Mouse (Mus musculus) MEL (cell line): ENCODE measurements around the gene Dlg2. TPM values are rescaled to one million over a fixed set of nuclear protein-coding genes. Genes with fewer than 3 reads are reported as not detected.

ENCODE experiments used
- DNase-seq: peaks from one replicate; pipeline ENCODE4 v3.0.0; 2011; ENCODE audit warnings: low read depth, low spot score
- H3K27ac ChIP-seq: 2 replicates; pipeline ENCODE4 v1.5.1; 2012; ENCODE audit warnings: low read depth, mild to moderate bottlenecking, control low read depth, low read length, moderate library complexity; ENCODE audit not compliant: control insufficient read depth
- H3K27me3 ChIP-seq, 2 experiments: fragments of 150-350 bp in 1 of 2; sonication (generic) in 1 of 2; 2 replicates each; pipeline ENCODE4 v1.6.1; 2012; ENCODE audit warnings: low read length in 2 of 2, mild to moderate bottlenecking in 2 of 2, improper control_type of control experiment in 1 of 2, moderate library complexity in 1 of 2; ENCODE audit not compliant: insufficient read depth in 2 of 2, control insufficient read depth in 1 of 2
- H3K36me3 ChIP-seq, 2 experiments: 2 replicates each; pipeline ENCODE4 v1.6.1; 2012 to 2014; ENCODE audit warnings: low read length in 2 of 2, improper control_type of control experiment in 1 of 2, inconsistent platforms in 1 of 2, mild to moderate bottlenecking in 1 of 2; ENCODE audit not compliant: insufficient read depth in 2 of 2, control insufficient read depth in 1 of 2
- H3K4me1 ChIP-seq, 2 experiments: fragments of 150-350 bp in 1 of 2; sonication (generic) in 1 of 2; 2 replicates each; pipeline ENCODE4 v1.6.1; 2012; ENCODE audit warnings: low read length in 2 of 2, improper control_type of control experiment in 1 of 2, mild to moderate bottlenecking in 1 of 2; ENCODE audit not compliant: insufficient read depth in 2 of 2, control insufficient read depth in 1 of 2
- H3K4me3 ChIP-seq, 2 experiments: fragments of 150-350 bp in 1 of 2; sonication (generic) in 1 of 2; 2 replicates each; pipeline ENCODE4 v1.5.1; 2012; ENCODE audit warnings: low read depth in 2 of 2, low read length in 2 of 2, mild to moderate bottlenecking in 2 of 2, moderate library complexity in 2 of 2, control low read depth in 1 of 2, improper control_type of control experiment in 1 of 2; ENCODE audit not compliant: control insufficient read depth in 1 of 2, insufficient read depth in 1 of 2
- H3K79me2 ChIP-seq: 2 replicates; pipeline ENCODE4 v1.6.1; 2012; ENCODE audit warnings: mild to moderate bottlenecking, low read length, moderate library complexity; ENCODE audit not compliant: control insufficient read depth, poor library complexity, insufficient read depth
- H3K9ac ChIP-seq: 2 replicates; pipeline ENCODE4 v1.6.1; 2012; ENCODE audit warnings: low read depth, mild to moderate bottlenecking, control low read depth, low read length, moderate library complexity; ENCODE audit not compliant: control insufficient read depth, poor library complexity, severe bottlenecking
- H3K9me3 ChIP-seq: fragments of 150-350 bp; sonication (generic); replicated peaks from 2 replicates; pipeline ENCODE4 v1.6.1; 2012; ENCODE audit warnings: mild to moderate bottlenecking, low read length, improper control_type of control experiment, moderate library complexity; ENCODE audit not compliant: insufficient read depth
- BHLHE40 ChIP-seq: IDR thresholded peaks from 2 replicates; pipeline ENCODE4 v1.6.1; 2012; ENCODE audit warnings: low read depth, mild to moderate bottlenecking, inconsistent platforms, low read length, improper control_type of control experiment, borderline replicate concordance
- CHD1 ChIP-seq: IDR thresholded peaks from 2 replicates; pipeline ENCODE4 v1.6.1; 2012; ENCODE audit warnings: low read depth, mild to moderate bottlenecking, inconsistent platforms, low read length, improper control_type of control experiment
- E2F4 ChIP-seq: IDR thresholded peaks from 2 replicates; pipeline ENCODE4 v1.6.1; 2011; ENCODE audit warnings: low read depth, low read length, improper control_type of control experiment, borderline replicate concordance
- EP300 ChIP-seq, 2 experiments: IDR thresholded peaks; 2 replicates each; pipeline ENCODE4 v1.6.1; 2011; ENCODE audit warnings: improper control_type of control experiment in 2 of 2, low read length in 2 of 2, low read depth in 1 of 2, mild to moderate bottlenecking in 1 of 2
- ETS1 ChIP-seq: IDR thresholded peaks from 2 replicates; pipeline ENCODE4 v1.6.1; 2012; ENCODE audit warnings: low read depth, mild to moderate bottlenecking, inconsistent platforms, low read length, improper control_type of control experiment, moderate library complexity
- GABPA ChIP-seq: IDR thresholded peaks from 2 replicates; pipeline ENCODE4 v1.6.1; 2012; ENCODE audit warnings: low read depth, mild to moderate bottlenecking, inconsistent platforms, low read length, improper control_type of control experiment, moderate library complexity
- MAFK ChIP-seq: IDR thresholded peaks from 2 replicates; pipeline ENCODE4 v1.6.1; 2011; ENCODE audit warnings: low read depth, mild to moderate bottlenecking, low read length, improper control_type of control experiment, borderline replicate concordance
- MAZ ChIP-seq: IDR thresholded peaks from 2 replicates; pipeline ENCODE4 v1.6.1; 2012; ENCODE audit warnings: low read depth, mild to moderate bottlenecking, inconsistent platforms, low read length, improper control_type of control experiment
- MEF2A ChIP-seq: IDR thresholded peaks from 2 replicates; pipeline ENCODE4 v1.6.1; 2014; ENCODE audit warnings: low read depth, mild to moderate bottlenecking, inconsistent platforms, low read length, improper control_type of control experiment; ENCODE audit not compliant: poor library complexity, insufficient replicate concordance, severe bottlenecking; ENCODE audit errors: extremely low read depth
- MXI1 ChIP-seq: IDR thresholded peaks from 2 replicates; pipeline ENCODE4 v1.6.1; 2011; ENCODE audit warnings: mild to moderate bottlenecking, low read depth, low read length, improper control_type of control experiment
- MYB ChIP-seq: IDR thresholded peaks from 2 replicates; pipeline ENCODE4 v1.6.1; 2011; ENCODE audit warnings: mild to moderate bottlenecking, low read depth, low read length, improper control_type of control experiment
- NELFE ChIP-seq: IDR thresholded peaks from 2 replicates; pipeline ENCODE4 v1.6.1; 2011; ENCODE audit warnings: low read depth, low read length, improper control_type of control experiment
- POLR2A ChIP-seq, 2 experiments: IDR thresholded peaks; 2 replicates each; pipeline ENCODE4 v1.6.1; 2011 to 2012; ENCODE audit warnings: low read length in 2 of 2, mild to moderate bottlenecking in 2 of 2, control low read depth in 1 of 2, improper control_type of control experiment in 1 of 2, low read depth in 1 of 2, moderate library complexity in 1 of 2; ENCODE audit not compliant: control insufficient read depth in 1 of 2, insufficient read depth in 1 of 2, poor library complexity in 1 of 2
- TCF12 ChIP-seq: IDR thresholded peaks from 2 replicates; pipeline ENCODE4 v1.6.1; 2014; ENCODE audit warnings: low read depth, mild to moderate bottlenecking, inconsistent platforms, low read length, improper control_type of control experiment, moderate library complexity
- UBTF ChIP-seq: IDR thresholded peaks from 2 replicates; pipeline ENCODE4 v1.6.1; 2012; ENCODE audit warnings: low read depth, mild to moderate bottlenecking, inconsistent platforms, low read length, improper control_type of control experiment, moderate library complexity, borderline replicate concordance; ENCODE audit not compliant: insufficient read depth
- ZKSCAN1 ChIP-seq: IDR thresholded peaks from 2 replicates; pipeline ENCODE4 v1.6.1; 2012; ENCODE audit warnings: low read depth, mild to moderate bottlenecking, inconsistent platforms, low read length, improper control_type of control experiment, moderate library complexity
- ZMIZ1 ChIP-seq: IDR thresholded peaks from 2 replicates; pipeline ENCODE4 v1.6.1; 2012; ENCODE audit warnings: low read depth, mild to moderate bottlenecking, inconsistent platforms, low read length, improper control_type of control experiment, moderate library complexity
- ZNF384 ChIP-seq: IDR thresholded peaks from 2 replicates; pipeline ENCODE4 v1.6.1; 2012; ENCODE audit warnings: low read depth, mild to moderate bottlenecking, inconsistent platforms, low read length, improper control_type of control experiment
- polyA plus RNA-seq, 2 experiments: library from polyadenylated mRNA; stranded (reverse) in 1 of 2; unstranded in 1 of 2; fragments of >175 nt in 1 of 2; fragments of >200 nt in 1 of 2; gene quantifications; 2 replicates each; pipeline versions ENCODE4 v1.2.1 to v1.2.4; 2012; ENCODE audit warnings: low replicate concordance in 2 of 2, low read depth in 1 of 2; ENCODE audit not compliant: insufficient read length in 2 of 2, insufficient read depth in 1 of 2, missing spikeins in 1 of 2
- total RNA-seq: library from RNA; depleted of rRNA; stranded (reverse); fragments of 300-350 nt; gene quantifications from 2 replicates; pipeline ENCODE4 v1.2.3, GENCODE M21; 2012

Gene Dlg2
- total and polyA plus RNA-seq, 3 experiments = 0.04 TPM; not detected in 2

DNA sequence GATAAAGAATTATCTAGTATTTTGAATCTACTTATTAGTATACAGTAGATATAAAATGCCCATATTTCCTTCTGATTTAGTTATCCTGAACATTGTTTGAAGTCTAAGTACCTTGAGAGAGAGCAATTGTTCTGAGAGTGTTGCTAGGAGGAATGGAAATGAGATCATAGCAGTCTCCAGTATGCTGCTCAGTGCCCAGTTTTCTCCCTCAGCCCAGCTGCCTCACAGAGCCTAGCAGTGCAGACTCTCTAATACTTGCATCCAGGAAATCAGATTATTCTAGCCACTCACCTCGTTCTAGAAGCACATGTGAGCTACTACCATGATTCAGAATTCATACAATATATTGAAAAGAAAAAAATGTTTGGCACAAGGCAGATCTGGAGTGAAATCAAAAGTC, 907.4 kb downstream of the Dlg2 start:
- Histone ChIP-seq H3K79me2 (no peaks in the 10 kb centered on the region), H3K4me1 (no peaks in the 10 kb centered on the region), H3K9ac (no peak overlapping the region), H3K36me3 (no peaks in the 10 kb centered on the region), H3K27ac (no peak overlapping the region), H3K27me3 (no peaks in the 10 kb centered on the region), H3K4me3 (no peak overlapping the region), H3K9me3 (no peaks in the 10 kb centered on the region)
- TF ChIP-seq BHLHE40 = no peak
- TF ChIP-seq ZKSCAN1 = no peak
- no peak for TF ChIP-seq CHD1
- no peak for TF ChIP-seq UBTF
- TF ChIP-seq POLR2A (IDR thresholded peaks at IDR 0.05; ENCODE audit: control insufficient read depth in 1 of 2, insufficient read depth in 1 of 2, low read depth in 1 of 2, low read length in 2 of 2, poor library complexity in 1 of 2) = no peak
- no peak for TF ChIP-seq MAFK
- DNase-seq = no peak

DNA sequence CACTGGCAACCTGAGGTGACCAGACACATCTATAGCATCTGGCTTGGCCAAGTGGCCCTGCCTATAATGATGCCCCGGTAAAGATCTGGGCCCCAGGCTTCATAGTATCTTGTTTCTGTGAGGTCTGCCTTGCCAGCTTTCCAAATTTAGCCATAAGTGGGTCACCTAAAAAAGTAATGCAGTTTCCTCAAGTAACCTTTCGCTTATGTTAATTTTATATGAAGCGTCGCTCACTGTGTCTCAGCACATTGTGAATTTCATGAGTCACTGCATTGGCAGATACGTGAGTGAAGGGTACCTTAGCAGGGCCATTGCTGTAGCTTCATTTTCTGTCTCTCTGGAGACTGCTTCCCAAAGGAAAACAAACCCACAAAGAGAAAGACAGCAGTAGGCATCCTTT, 912.8 kb downstream of the Dlg2 start:
- TF ChIP-seq E2F4 (no peak), TCF12 (no peak), UBTF (no peak), EP300 (IDR thresholded peaks at IDR 0.05; ENCODE audit: low read depth in 1 of 2, low read length in 2 of 2) (no peak), ZNF384 (no peak), GABPA (no peak), POLR2A (IDR thresholded peaks at IDR 0.05; ENCODE audit: control insufficient read depth in 1 of 2, insufficient read depth in 1 of 2, low read depth in 1 of 2, low read length in 2 of 2, poor library complexity in 1 of 2) (no peak), NELFE (no peak), MXI1 (no peak), ETS1 (no peak), MAZ (no peak), MEF2A (no peak), ZMIZ1 (no peak), MYB (no peak)
- Histone ChIP-seq H3K4me3 (no peak overlapping the region), H3K27me3 (no peaks in the 10 kb centered on the region), H3K9me3 (no peaks in the 10 kb centered on the region), H3K4me1 (no peaks in the 10 kb centered on the region), H3K9ac (no peak overlapping the region), H3K36me3 (no peaks in the 10 kb centered on the region), H3K27ac (no peak overlapping the region), H3K79me2 (no peaks in the 10 kb centered on the region)
- DNase-seq = no peak
